Mouse (Mus musculus): Measurements from ENCODE around the gene Olfr770. TPM values are rescaled to one million over a fixed set of nuclear protein-coding genes. Genes with fewer than 3 reads are reported as not detected.
"Not testable (repeated sequence)": the region's sequence is repeated elsewhere in the genome, so short reads cannot be mapped to it uniquely, and the experiment has no call there.

Olfr770 gene
- not detected in 2 replicates for polyA plus RNA-seq (2015; fragmentation: Nextera tagmentation; extraction: Ambion mirVana)

- no peak within 1 kb of the TSS for H3K9ac ChIP-seq (ENCODE audit: low read depth, low read length)
- no peak within 1 kb of the TSS for H3K4me3 ChIP-seq (ENCODE audit: low read depth, low read length)
- H3K36me3 ChIP-seq (ENCODE audit: control insufficient read depth, insufficient read depth), result no peaks in the 10 kb centered on the region
- H3K27ac ChIP-seq (ENCODE audit: low read length), result no peak within 1 kb of the TSS
- 77% methylated on average over 2 of the region's 2 CpGs for WGBS (ENCODE audit: insufficient replicate concordance)
- no peaks in the 10 kb centered on the region for H3K27me3 ChIP-seq (ENCODE audit: control insufficient read depth, insufficient read depth, low read depth, low read length)
- no peak within 1 kb of the TSS for H3K4me2 ChIP-seq (ENCODE audit: low read depth, low read length)
- no peaks in the 10 kb centered on the region for H3K9me3 ChIP-seq (replicated peaks; ENCODE audit: control insufficient read depth, low read length)
- no peaks in the 10 kb centered on the region for H3K4me1 ChIP-seq (ENCODE audit: control insufficient read depth, low read depth, low read length)
- no peak for ATAC-seq (ENCODE audit: low read depth)
Measured at GRCm38 (mm10) chr10:129138898-129139297, at the start of gene Olfr770. Olfr770 (minus strand) TSS chr10:129138998.

GRCm38 (mm10) chr10:129187319-129187718, 48.5 kb upstream of the Olfr770 start, which contains the start of gene Olfr773:
Olfr773 (minus strand) TSS chr10:129187419.
- not testable (repeated sequence) for H3K4me3 ChIP-seq (ENCODE audit: low read depth, low read length); H3K27ac ChIP-seq (ENCODE audit: low read length); H3K9ac ChIP-seq (ENCODE audit: low read depth, low read length); H3K4me1 ChIP-seq (ENCODE audit: control insufficient read depth, low read depth, low read length); H3K36me3 ChIP-seq (ENCODE audit: control insufficient read depth, insufficient read depth); H3K4me2 ChIP-seq (ENCODE audit: low read depth, low read length); H3K9me3 ChIP-seq (replicated peaks; ENCODE audit: control insufficient read depth, low read length); H3K27me3 ChIP-seq (ENCODE audit: control insufficient read depth, insufficient read depth, low read depth, low read length); ATAC-seq (ENCODE audit: low read depth)

GRCm38 (mm10) chr10:129177821-129178220, 39.0 kb upstream of the Olfr770 start, which contains the start of gene Olfr772:
Olfr772 (minus strand) TSS chr10:129177921.
- H3K4me3 ChIP-seq (ENCODE audit: low read depth, low read length); H3K9ac ChIP-seq (ENCODE audit: low read depth, low read length); H3K9me3 ChIP-seq (replicated peaks; ENCODE audit: control insufficient read depth, low read length); H3K27me3 ChIP-seq (ENCODE audit: control insufficient read depth, insufficient read depth, low read depth, low read length); H3K27ac ChIP-seq (ENCODE audit: low read length); H3K4me2 ChIP-seq (ENCODE audit: low read depth, low read length); H3K4me1 ChIP-seq (ENCODE audit: control insufficient read depth, low read depth, low read length); H3K36me3 ChIP-seq (ENCODE audit: control insufficient read depth, insufficient read depth); ATAC-seq (ENCODE audit: low read depth): not testable (repeated sequence)
- 59% methylated on average over 3 of the region's 4 CpGs for WGBS (ENCODE audit: insufficient replicate concordance)

- Histone ChIP-seq H3K9me3 (replicated peaks; ENCODE audit: control insufficient read depth, low read length) (no peaks in the 10 kb centered on the region), H3K9ac (ENCODE audit: low read depth, low read length) (no peak within 1 kb of the TSS), H3K4me2 (ENCODE audit: low read depth, low read length) (no peak within 1 kb of the TSS), H3K4me3 (ENCODE audit: low read depth, low read length) (no peak within 1 kb of the TSS), H3K27me3 (ENCODE audit: control insufficient read depth, insufficient read depth, low read depth, low read length) (no peaks in the 10 kb centered on the region), H3K27ac (ENCODE audit: low read length) (no peak within 1 kb of the TSS), H3K36me3 (ENCODE audit: control insufficient read depth, insufficient read depth) (no peaks in the 10 kb centered on the region), H3K4me1 (ENCODE audit: control insufficient read depth, low read depth, low read length) (no peaks in the 10 kb centered on the region)
- ATAC-seq (ENCODE audit: low read depth), result no peak
- WGBS (ENCODE audit: insufficient replicate concordance), result 67% methylated on average over 1 of the region's 1 CpGs
Measured at GRCm38 (mm10) chr10:129164651-129165050, 25.9 kb upstream of the Olfr770 start, which contains the start of gene Olfr771. Olfr771 (minus strand) TSS chr10:129164751.

- WGBS (ENCODE audit: insufficient replicate concordance), result 74% methylated on average over 2 of the region's 2 CpGs
- no peaks in the 10 kb centered on the region; the same call in none of the 2 replicates for H3K9me3 ChIP-seq (replicated peaks; ENCODE audit: control insufficient read depth, low read length)
- no peak within 1 kb of the TSS for H3K4me3 ChIP-seq (ENCODE audit: low read depth, low read length)
- no peaks in the 10 kb centered on the region for H3K36me3 ChIP-seq (ENCODE audit: control insufficient read depth, insufficient read depth)
- H3K4me1 ChIP-seq (ENCODE audit: control insufficient read depth, low read depth, low read length), result no peaks in the 10 kb centered on the region
- no peak within 1 kb of the TSS for H3K4me2 ChIP-seq (ENCODE audit: low read depth, low read length)
- H3K9ac ChIP-seq (ENCODE audit: low read depth, low read length), result no peak within 1 kb of the TSS
- no peak within 1 kb of the TSS for H3K27ac ChIP-seq (ENCODE audit: low read length)
- H3K27me3 ChIP-seq (ENCODE audit: control insufficient read depth, insufficient read depth, low read depth, low read length), result no peaks in the 10 kb centered on the region
- no peak for ATAC-seq (ENCODE audit: low read depth)
Measured at GRCm38 (mm10) chr10:129117761-129118160, 21.0 kb downstream of the Olfr770 start, which contains the start of gene Olfr769. Olfr769 (minus strand) TSS chr10:129117861.

- Histone ChIP-seq H3K27ac (ENCODE audit: low read length) (no peak overlapping the region), H3K4me3 (ENCODE audit: low read depth, low read length) (no peak overlapping the region)
- WGBS (ENCODE audit: insufficient replicate concordance), result 81% methylated on average over 3 of the region's 3 CpGs
Measured at GRCm38 (mm10) chr10:129115146-129115545, 23.7 kb downstream of the Olfr770 start.

GRCm38 (mm10) chr10:129101231-129101630, 37.6 kb downstream of the Olfr770 start:
- no peak for ATAC-seq (ENCODE audit: low read depth)
- Histone ChIP-seq H3K27ac (ENCODE audit: low read length) (no peak overlapping the region), H3K9ac (ENCODE audit: low read depth, low read length) (no peak overlapping the region), H3K27me3 (ENCODE audit: control insufficient read depth, insufficient read depth, low read depth, low read length) (no peaks in the 10 kb centered on the region), H3K4me2 (ENCODE audit: low read depth, low read length) (no peak overlapping the region), H3K4me3 (ENCODE audit: low read depth, low read length) (no peak overlapping the region), H3K9me3 (replicated peaks; ENCODE audit: control insufficient read depth, low read length) (no peaks in the 10 kb centered on the region), H3K36me3 (ENCODE audit: control insufficient read depth, insufficient read depth) (no peaks in the 10 kb centered on the region), H3K4me1 (ENCODE audit: control insufficient read depth, low read depth, low read length) (no peaks in the 10 kb centered on the region)
- 25% methylated on average over 3 of the region's 3 CpGs for WGBS (ENCODE audit: insufficient replicate concordance)

More at GRCm38 (mm10) chr10:129115146-129115545, 23.7 kb downstream of the Olfr770 start:
- H3K36me3 ChIP-seq (ENCODE audit: control insufficient read depth, insufficient read depth), result no peaks in the 10 kb centered on the region
- peaks cover 2% of the 10 kb centered on the region; the same call in 1 of the 2 replicates for H3K9me3 ChIP-seq (replicated peaks; ENCODE audit: control insufficient read depth, low read length)
- H3K27me3 ChIP-seq (ENCODE audit: control insufficient read depth, insufficient read depth, low read depth, low read length), result no peaks in the 10 kb centered on the region
- H3K9ac ChIP-seq (ENCODE audit: low read depth, low read length), result no peak overlapping the region
- no peak for ATAC-seq (ENCODE audit: low read depth)
- H3K4me1 ChIP-seq (ENCODE audit: control insufficient read depth, low read depth, low read length), result no peaks in the 10 kb centered on the region
- no peak overlapping the region for H3K4me2 ChIP-seq (ENCODE audit: low read depth, low read length)

- H3K27me3 ChIP-seq (ENCODE audit: control insufficient read depth, insufficient read depth, low read depth, low read length), result no peaks in the 10 kb centered on the region
- H3K9me3 ChIP-seq (replicated peaks; ENCODE audit: control insufficient read depth, low read length), result no peaks in the 10 kb centered on the region; the same call in 1 of the 2 replicates
- no peaks in the 10 kb centered on the region for H3K36me3 ChIP-seq (ENCODE audit: control insufficient read depth, insufficient read depth)
- H3K4me2 ChIP-seq (ENCODE audit: low read depth, low read length), result no peak within 1 kb of the TSS
- H3K9ac ChIP-seq (ENCODE audit: low read depth, low read length), result no peak within 1 kb of the TSS
- no peak within 1 kb of the TSS for H3K27ac ChIP-seq (ENCODE audit: low read length)
- H3K4me1 ChIP-seq (ENCODE audit: control insufficient read depth, low read depth, low read length), result no peaks in the 10 kb centered on the region
- no peak within 1 kb of the TSS for H3K4me3 ChIP-seq (ENCODE audit: low read depth, low read length)
- no peak for ATAC-seq (ENCODE audit: low read depth)
- 50% methylated on average over 1 of the region's 1 CpGs for WGBS (ENCODE audit: insufficient replicate concordance)
Measured at GRCm38 (mm10) chr10:129099275-129099674, 39.5 kb downstream of the Olfr770 start, which contains the start of gene Olfr768. Olfr768 (minus strand) TSS chr10:129099375.

GRCm38 (mm10) chr10:129082810-129083209, 56.0 kb downstream of the Olfr770 start, which contains the start of gene Olfr767:
Olfr767 (minus strand) TSS chr10:129082910.
- not testable (repeated sequence) for H3K4me3 ChIP-seq (ENCODE audit: low read depth, low read length); H3K4me1 ChIP-seq (ENCODE audit: control insufficient read depth, low read depth, low read length); H3K4me2 ChIP-seq (ENCODE audit: low read depth, low read length); H3K9ac ChIP-seq (ENCODE audit: low read depth, low read length); ATAC-seq (ENCODE audit: low read depth); H3K36me3 ChIP-seq (ENCODE audit: control insufficient read depth, insufficient read depth); H3K27me3 ChIP-seq (ENCODE audit: control insufficient read depth, insufficient read depth, low read depth, low read length); H3K27ac ChIP-seq (ENCODE audit: low read length); H3K9me3 ChIP-seq (replicated peaks; ENCODE audit: control insufficient read depth, low read length)

Data from liver, embryonic 16.5 days (tissue).